Mouse (Mus musculus) telencephalon, adult 2 months (tissue): ENCODE measurements at regions not wholly inside any gene's neighbourhood (a gene's known extent, or its start where the extent isn't known, plus 50 kb on each side); places are given as distances from the start of the nearest gene placed in this dataset.

Source experiments
- DNase-seq: peaks from one replicate; pipeline ENCODE4 v3.0.0-alpha.2; 2011; ENCODE audit warnings: low read depth, low spot score

GRCm38 (mm10) chr16:71004211-71004610, 690.5 kb downstream of the Gbe1 start:
- DNase-seq: no peak

- DNase-seq: no peak
These were observed 729.6 kb downstream of the Gbe1 start for GRCm38 (mm10) chr16:71043381-71043780.

GRCm38 (mm10) chr16:71054258-71054657, 740.5 kb downstream of the Gbe1 start:
- DNase-seq: no peak

- DNase-seq: no peak
These were observed 749.0 kb downstream of the Gbe1 start for GRCm38 (mm10) chr16:71062754-71063153.

GRCm38 (mm10) chr16:71063361-71063932, 749.7 kb downstream of the Gbe1 start:
- DNase-seq: no peak

GRCm38 (mm10) chr16:71070186-71070585, 756.4 kb downstream of the Gbe1 start:
- DNase-seq: no peak

GRCm38 (mm10) chr16:71102829-71103228, 789.1 kb downstream of the Gbe1 start:
- no peak for DNase-seq

GRCm38 (mm10) chr16:71108979-71109378, 795.2 kb downstream of the Gbe1 start:
- peak; percentile 49 for DNase-seq

GRCm38 (mm10) chr16:71114301-71114700, 800.6 kb downstream of the Gbe1 start:
- DNase-seq: no peak

- no peak for DNase-seq
These were observed 807.0 kb downstream of the Gbe1 start for GRCm38 (mm10) chr16:71120706-71121105.

- DNase-seq: no peak
These were observed 809.9 kb downstream of the Gbe1 start for GRCm38 (mm10) chr16:71123616-71124015.

- no peak for DNase-seq
These were observed 819.1 kb downstream of the Gbe1 start for GRCm38 (mm10) chr16:71132826-71133225.

- DNase-seq: no peak
These were observed 824.9 kb downstream of the Gbe1 start for GRCm38 (mm10) chr16:71138668-71139067.
